Mouse (Mus musculus): Measurements from ENCODE around the gene Ccdc50. TPM values are rescaled to one million over a fixed set of nuclear protein-coding genes. Genes with fewer than 3 reads are reported as not detected.

Gene Ccdc50
- polyA plus RNA-seq, 1 experiment = 17.0 TPM

- Histone ChIP-seq H3K36me3 (ENCODE audit: control insufficient read depth, insufficient read depth, low read length) (no peaks in the 10 kb centered on the region), H3K4me3 (ENCODE audit: insufficient read depth, low read depth, low read length) (no peak within 1 kb of the TSS), H3K27me3 (replicated peaks; ENCODE audit: control insufficient read depth, insufficient read depth, low read length) (no peaks in the 10 kb centered on the region), H3K27ac (ENCODE audit: insufficient read depth, low read depth, low read length) (no peak within 1 kb of the TSS), H3K4me1 (ENCODE audit: control insufficient read depth, insufficient read depth, low read length) (peaks cover 6% of the 10 kb centered on the region; the same call in 1 of the 2 replicates)
- 68% methylated on average over 8 of the region's 8 CpGs for WGBS
- DNase-seq = no peak
- TF ChIP-seq CTCF (conservative IDR thresholded peaks at IDR 0.05; ENCODE audit: insufficient read depth, insufficient read length, low read depth, low read length) = no peak
- no peak for TF ChIP-seq POLR2A (IDR thresholded peaks at IDR 0.05; ENCODE audit: low read depth, low read length)
Observed at GRCm38 (mm10) chr16:27370191-27370590, 18.5 kb upstream of the Ccdc50 start, which contains the start of gene Uts2b. Uts2b (minus strand) TSS chr16:27370239.

GRCm38 (mm10) chr16:27370700-27371099, 18.0 kb upstream of the Ccdc50 start:
- TF ChIP-seq CTCF (conservative IDR thresholded peaks at IDR 0.05; ENCODE audit: insufficient read depth, insufficient read length, low read depth, low read length) = no peak
- TF ChIP-seq POLR2A (IDR thresholded peaks at IDR 0.05; ENCODE audit: low read depth, low read length) = no peak

DNA sequence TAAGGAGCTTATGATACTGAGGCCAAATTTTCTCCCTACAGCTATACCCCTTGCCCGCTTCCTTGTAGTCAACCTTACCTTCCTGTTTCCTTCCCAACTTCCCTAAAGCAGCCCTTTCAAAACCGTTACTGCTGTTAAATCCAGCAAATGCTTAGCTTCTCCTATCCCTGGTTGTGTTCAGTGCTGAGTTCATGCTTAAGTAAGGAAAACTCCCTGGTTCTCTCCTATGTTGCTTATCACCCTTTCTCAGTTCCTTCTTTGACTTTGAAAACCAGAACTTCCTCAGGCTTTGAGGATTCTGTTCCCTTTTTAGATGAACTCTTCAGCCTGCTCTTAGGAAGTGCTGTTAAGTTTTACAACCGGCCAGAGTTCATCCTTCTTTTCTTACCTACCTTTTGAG, 14.5 kb upstream of the Ccdc50 start:
- Histone ChIP-seq H3K4me3 (ENCODE audit: insufficient read depth, low read depth, low read length) (no peak overlapping the region), H3K27ac (ENCODE audit: insufficient read depth, low read depth, low read length) (peak overlapping the region; percentile 45; the same call in 1 of the 2 replicates), H3K27me3 (replicated peaks; ENCODE audit: control insufficient read depth, insufficient read depth, low read length) (no peaks in the 10 kb centered on the region), H3K4me1 (ENCODE audit: control insufficient read depth, insufficient read depth, low read length) (peaks cover 9% of the 10 kb centered on the region; the same call in 1 of the 2 replicates), H3K36me3 (ENCODE audit: control insufficient read depth, insufficient read depth, low read length) (no peaks in the 10 kb centered on the region)
- DNase-seq = no peak
- TF ChIP-seq CTCF (conservative IDR thresholded peaks at IDR 0.05; ENCODE audit: insufficient read depth, insufficient read length, low read depth, low read length) (no peak), POLR2A (IDR thresholded peaks at IDR 0.05; ENCODE audit: low read depth, low read length) (no peak)
- WGBS = 60% methylated on average over 3 of the region's 3 CpGs

More at GRCm38 (mm10) chr16:27370700-27371099, 18.0 kb upstream of the Ccdc50 start:
- no peaks in the 10 kb centered on the region for H3K27me3 ChIP-seq (replicated peaks; ENCODE audit: control insufficient read depth, insufficient read depth, low read length)
- no peaks in the 10 kb centered on the region for H3K36me3 ChIP-seq (ENCODE audit: control insufficient read depth, insufficient read depth, low read length)
- H3K27ac ChIP-seq (ENCODE audit: insufficient read depth, low read depth, low read length) = no peak overlapping the region
- peaks cover 6% of the 10 kb centered on the region; the same call in 1 of the 2 replicates for H3K4me1 ChIP-seq (ENCODE audit: control insufficient read depth, insufficient read depth, low read length)
- no peak overlapping the region for H3K4me3 ChIP-seq (ENCODE audit: insufficient read depth, low read depth, low read length)
- 53% methylated on average over 2 of the region's 2 CpGs for WGBS
- no peak for DNase-seq

DNA sequence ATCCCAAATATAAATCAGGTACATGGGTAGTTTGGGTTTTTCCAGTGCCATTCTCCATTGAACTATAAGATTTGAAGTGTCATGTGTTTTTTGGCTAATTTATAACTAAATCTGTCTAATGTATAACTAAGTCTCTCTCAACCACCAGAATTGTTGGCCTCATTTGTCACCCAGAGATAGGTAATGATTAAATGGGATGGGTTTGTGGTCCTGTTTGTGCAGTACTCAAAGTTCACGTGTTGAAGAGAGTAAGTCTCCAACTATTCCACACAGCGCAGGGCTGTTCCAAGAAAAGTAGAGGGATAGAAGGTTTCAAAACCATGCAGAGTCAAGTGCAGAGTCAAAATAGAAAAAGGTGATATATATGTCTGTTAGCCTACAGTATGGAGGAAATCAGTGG, 13.4 kb upstream of the Ccdc50 start:
- DNase-seq = peak; percentile 90
- 47% methylated on average over 2 of the region's 2 CpGs for WGBS
- peak overlapping the region; percentile 93 for H3K27ac ChIP-seq (ENCODE audit: insufficient read depth, low read depth, low read length)
- peaks cover 9% of the 10 kb centered on the region; the same call in 1 of the 2 replicates for H3K4me1 ChIP-seq (ENCODE audit: control insufficient read depth, insufficient read depth, low read length)
- H3K36me3 ChIP-seq (ENCODE audit: control insufficient read depth, insufficient read depth, low read length) = no peaks in the 10 kb centered on the region
- H3K27me3 ChIP-seq (replicated peaks; ENCODE audit: control insufficient read depth, insufficient read depth, low read length) = no peaks in the 10 kb centered on the region
- TF ChIP-seq POLR2A (IDR thresholded peaks at IDR 0.05; ENCODE audit: low read depth, low read length) (no peak), CTCF (conservative IDR thresholded peaks at IDR 0.05; ENCODE audit: insufficient read depth, insufficient read length, low read depth, low read length) (no peak)
- H3K4me3 ChIP-seq (ENCODE audit: insufficient read depth, low read depth, low read length) = no peak overlapping the region

DNA sequence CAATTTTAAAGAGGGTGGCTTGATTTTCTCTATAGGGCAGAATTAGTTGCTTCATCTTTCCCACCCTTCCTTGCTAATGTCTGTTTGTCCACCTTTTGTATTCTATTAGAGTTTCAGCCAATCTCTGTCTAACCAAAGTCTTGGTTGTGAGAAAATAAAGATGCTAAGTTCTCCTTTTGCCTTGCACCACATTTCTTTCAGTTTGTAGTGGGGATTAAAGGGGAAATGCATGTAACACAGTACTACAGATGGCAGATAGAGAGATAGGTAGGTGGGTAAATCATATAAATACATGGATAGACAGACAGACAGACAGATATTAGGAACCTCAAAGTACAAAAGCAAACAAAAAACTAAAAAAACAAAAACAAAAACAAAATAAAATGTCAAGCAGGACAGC, 12.1 kb upstream of the Ccdc50 start:
- Histone ChIP-seq H3K4me3 (ENCODE audit: insufficient read depth, low read depth, low read length) (no peak overlapping the region), H3K27ac (ENCODE audit: insufficient read depth, low read depth, low read length) (no peak overlapping the region), H3K4me1 (ENCODE audit: control insufficient read depth, insufficient read depth, low read length) (peaks cover 9% of the 10 kb centered on the region; the same call in 1 of the 2 replicates), H3K36me3 (ENCODE audit: control insufficient read depth, insufficient read depth, low read length) (no peaks in the 10 kb centered on the region), H3K27me3 (replicated peaks; ENCODE audit: control insufficient read depth, insufficient read depth, low read length) (no peaks in the 10 kb centered on the region)
- TF ChIP-seq POLR2A (IDR thresholded peaks at IDR 0.05; ENCODE audit: low read depth, low read length) = no peak
- TF ChIP-seq CTCF (conservative IDR thresholded peaks at IDR 0.05; ENCODE audit: insufficient read depth, insufficient read length, low read depth, low read length) = no peak
- DNase-seq = no peak

GRCm38 (mm10) chr16:27382217-27382616, 6.5 kb upstream of the Ccdc50 start:
- Histone ChIP-seq H3K36me3 (ENCODE audit: control insufficient read depth, insufficient read depth, low read length) (no peaks in the 10 kb centered on the region), H3K27ac (ENCODE audit: insufficient read depth, low read depth, low read length) (no peak overlapping the region), H3K4me3 (ENCODE audit: insufficient read depth, low read depth, low read length) (no peak overlapping the region), H3K4me1 (ENCODE audit: control insufficient read depth, insufficient read depth, low read length) (no peaks in the 10 kb centered on the region; the same call in 1 of the 2 replicates), H3K27me3 (replicated peaks; ENCODE audit: control insufficient read depth, insufficient read depth, low read length) (no peaks in the 10 kb centered on the region)
- no peak for DNase-seq
- TF ChIP-seq CTCF (conservative IDR thresholded peaks at IDR 0.05; ENCODE audit: insufficient read depth, insufficient read length, low read depth, low read length) (no peak), POLR2A (IDR thresholded peaks at IDR 0.05; ENCODE audit: low read depth, low read length) (no peak)
- 81% methylated on average over 4 of the region's 4 CpGs for WGBS

DNA sequence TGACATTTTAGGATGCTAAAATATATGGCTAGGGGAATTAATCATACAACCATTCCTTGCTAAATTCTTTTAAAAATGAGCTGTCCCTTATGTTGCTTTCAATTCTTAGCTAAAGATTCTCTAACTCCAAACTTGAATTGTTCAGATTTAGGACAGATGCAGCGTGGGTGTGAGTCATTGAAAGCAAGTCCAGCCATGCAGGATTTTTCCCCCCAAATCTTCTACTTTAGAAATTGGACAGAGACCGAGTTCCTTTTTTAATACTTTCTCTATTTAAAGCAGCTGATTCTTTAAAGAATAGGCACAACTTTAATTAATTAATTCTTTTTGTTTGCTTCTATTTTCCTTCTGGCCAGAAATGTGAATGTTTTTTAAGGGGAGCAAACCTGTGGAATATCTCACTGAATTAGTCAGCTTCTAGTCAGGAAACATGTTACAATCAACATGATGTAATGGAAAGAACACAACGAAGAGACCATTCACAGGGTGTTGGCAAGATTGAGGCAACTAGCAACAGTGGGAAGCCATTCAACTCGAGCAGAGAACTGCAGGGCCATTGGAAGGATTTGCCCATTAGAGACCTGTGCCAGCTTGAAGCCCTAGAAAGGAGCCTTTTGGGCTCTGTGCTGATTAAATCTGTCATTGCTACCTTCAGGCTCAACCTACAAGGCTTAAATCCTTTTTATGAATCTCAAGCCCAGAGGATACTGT, 3.6 kb upstream of the Ccdc50 start:
- no peak overlapping the region for H3K27ac ChIP-seq (ENCODE audit: insufficient read depth, low read depth, low read length)
- TF ChIP-seq POLR2A (IDR thresholded peaks at IDR 0.05; ENCODE audit: low read depth, low read length) (no peak), CTCF (conservative IDR thresholded peaks at IDR 0.05; ENCODE audit: insufficient read depth, insufficient read length, low read depth, low read length) (no peak)
- 73% methylated on average over 4 of the region's 4 CpGs for WGBS
- no peak overlapping the region for H3K4me3 ChIP-seq (ENCODE audit: insufficient read depth, low read depth, low read length)
- DNase-seq = no peak
- H3K27me3 ChIP-seq (replicated peaks; ENCODE audit: control insufficient read depth, insufficient read depth, low read length) = no peaks in the 10 kb centered on the region
- H3K36me3 ChIP-seq (ENCODE audit: control insufficient read depth, insufficient read depth, low read length) = no peaks in the 10 kb centered on the region
- H3K4me1 ChIP-seq (ENCODE audit: control insufficient read depth, insufficient read depth, low read length) = peaks cover 7% of the 10 kb centered on the region; the same call in 1 of the 2 replicates
